Comparison of ENCODE assay signal across 26 mouse cellular contexts in the genomic region with DNA sequence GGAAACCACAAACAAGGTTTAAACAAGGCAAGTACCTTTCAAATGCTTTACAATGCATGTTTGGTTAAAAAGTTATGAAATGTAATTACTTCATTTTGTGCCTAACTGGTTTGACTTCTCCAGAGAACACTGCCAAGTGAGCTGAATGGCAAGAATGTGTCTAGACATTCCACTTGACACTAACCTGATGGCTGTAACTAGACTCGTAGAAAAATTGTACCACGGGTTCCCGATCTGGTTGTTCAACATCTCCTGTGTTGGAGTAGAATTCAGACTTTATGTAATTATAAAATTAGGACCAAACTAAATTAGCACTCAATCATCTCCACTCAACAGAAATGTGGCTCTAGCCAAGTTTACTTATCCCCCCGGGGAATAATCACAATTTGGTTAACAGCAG. TPM values are rescaled to one million over a fixed set of nuclear protein-coding genes. Genes with fewer than 3 reads are reported as not detected.
A peak's percentile ranks its signal among the peaks of the same experiment; 100 is the strongest.
DNase-seq lines count a peak whose midpoint lies in the region; ATAC-seq and TF ChIP-seq lines count a peak whose summit lies in the region.
"Had no signal": no experiment of that assay in that cellular context is flagged by ENCODE, and none has a peak within 500 bp of the region (broad histone marks: within the 10 kb centered on the region; RNA-seq: fewer than 3 reads in every experiment).

No protein-coding gene starts in this region.

- 59% methylated on average over 4 of the region's 4 CpGs for WGBS in lung, postnatal 0 days

- no peak overlapping the region for H3K9ac ChIP-seq in lung, postnatal 0 days (replicated peaks; ENCODE audit: low read depth)
- H3K9ac ChIP-seq: forebrain, postnatal 0 days; hindbrain, embryonic 12.5 days; limb, embryonic 12.5 days; liver, embryonic 12.5 days; midbrain, embryonic 15.5 days; neural tube, embryonic 12.5 days had no signal

- no peaks in the 10 kb centered on the region for H3K27me3 ChIP-seq in lung, postnatal 0 days (replicated peaks; ENCODE audit: insufficient read depth, low read length)
- H3K27me3 ChIP-seq: hindbrain, embryonic 12.5 days; limb, embryonic 12.5 days; midbrain, embryonic 15.5 days; neural tube, embryonic 12.5 days had no signal

- H3K4me3 ChIP-seq in gastrocnemius, adult 2 months = no peak overlapping the region
- no peak overlapping the region for H3K4me3 ChIP-seq in lung, postnatal 0 days (ENCODE audit: low read depth, low read length)
- H3K4me3 ChIP-seq: hindbrain, embryonic 12.5 days; layer of hippocampus, adult 2 months; limb, embryonic 12.5 days; liver, embryonic 12.5 days; midbrain, embryonic 15.5 days; neural tube, embryonic 12.5 days had no signal

- H3K4me2 ChIP-seq in lung, postnatal 0 days (replicated peaks; ENCODE audit: low read depth, low read length) = no peak overlapping the region
- H3K4me2 ChIP-seq: heart, embryonic 11.5 days; hindbrain, embryonic 12.5 days; limb, embryonic 12.5 days; liver, embryonic 12.5 days; midbrain, embryonic 15.5 days; neural tube, embryonic 12.5 days had no signal

- H3K36me3 ChIP-seq in lung, postnatal 0 days (ENCODE audit: insufficient read depth, low read length) = no peaks in the 10 kb centered on the region
- H3K36me3 ChIP-seq: liver, embryonic 12.5 days; midbrain, embryonic 15.5 days had no signal

- TF ChIP-seq EP300 in lung, postnatal 0 days (IDR thresholded peaks at IDR 0.05) = peak; percentile 61

- DNase-seq in gastrocnemius, adult 2 months = no peak
- no peak for DNase-seq in gastrocnemius, postnatal 4 days (ENCODE audit: low spot score in 2 of 2)
- DNase-seq in kidney, postnatal 14 days = peak; percentile 3
- no peak for DNase-seq in kidney, postnatal 4 days
- DNase-seq in MN1 (ENCODE audit: low spot score) = peak; percentile 68
- DNase-seq in lung, postnatal 0 days (ENCODE audit: low spot score) = peak; percentile 78
- DNase-seq in ovary, postnatal 10 days (ENCODE audit: low spot score) = no peak
- DNase-seq: adrenal gland, postnatal 36 days; cerebellum, adult 9-10 months; forebrain, postnatal 0 days; gastrocnemius, postnatal 25 days; thymus, adult 18-20 months; thymus, postnatal 4 days had no signal

- ATAC-seq in lung, postnatal 0 days = peak; percentile 66
- ATAC-seq: forebrain, postnatal 0 days; intestine, postnatal 0 days; liver, embryonic 12.5 days; midbrain, embryonic 15.5 days had no signal

- H3K9me3 ChIP-seq in lung, postnatal 0 days (ENCODE audit: low read length) = no peaks in the 10 kb centered on the region
- H3K9me3 ChIP-seq: hindbrain, embryonic 12.5 days; liver, embryonic 12.5 days; midbrain, embryonic 15.5 days; neural tube, embryonic 12.5 days had no signal

- intact Hi-C loops in gastrocnemius, adult 2 months (cut with DNase I) = no loop called here

- H3K4me1 ChIP-seq in lung, postnatal 0 days (ENCODE audit: insufficient read depth, low read depth, low read length) = no peaks in the 10 kb centered on the region
- H3K4me1 ChIP-seq: hindbrain, embryonic 12.5 days; limb, embryonic 12.5 days; liver, embryonic 12.5 days; midbrain, embryonic 15.5 days; neural tube, embryonic 12.5 days had no signal

- TF ChIP-seq CTCF in gastrocnemius, adult 2 months (IDR thresholded peaks at IDR 0.05) = no peak
- TF ChIP-seq CTCF in lung, postnatal 0 days (IDR thresholded peaks at IDR 0.05) = no peak

- H3K27ac ChIP-seq in gastrocnemius, adult 2 months = peak overlapping the region; percentile 70; the same call in 1 of the 2 replicates
- no peak overlapping the region for H3K27ac ChIP-seq in lung, postnatal 0 days (ENCODE audit: low read length)
- H3K27ac ChIP-seq: hindbrain, embryonic 12.5 days; kidney, postnatal 0 days; layer of hippocampus, adult 2 months; limb, embryonic 12.5 days; liver, embryonic 12.5 days; macrophage; midbrain, embryonic 15.5 days; neural tube, embryonic 12.5 days had no signal

RNA-seq across cellular contexts. Expression of gene Six4, which starts 14.7 kb away (rescaled TPM):
- total RNA-seq in gastrocnemius, adult 2 months (2021) = 10 to 100 TPM; 15.6 to 18.1 TPM
- 10 to 100 TPM; 10.9 to 11.3 TPM for total RNA-seq in gastrocnemius, postnatal 4 days (2021)
- polyA plus RNA-seq in lung, postnatal 0 days (2015; fragmentation: Nextera tagmentation; extraction: Ambion mirVana) = 0.88 and 1.2 TPM in 2 replicates
- total RNA-seq: common myeloid progenitor, adult 5-6 weeks had no signal
- polyA plus RNA-seq: macrophage had no signal

RNA-seq across cellular contexts. Expression of gene Mnat1, which starts 24.9 kb away (rescaled TPM):
- 10 to 100 TPM; 17.6 to 19.4 TPM for total RNA-seq in gastrocnemius, adult 2 months (2021)
- total RNA-seq in gastrocnemius, postnatal 4 days (2021) = 10 to 100 TPM; 35.7 to 36.0 TPM
- 23.0 and 25.8 TPM in 2 replicates for polyA plus RNA-seq in lung, postnatal 0 days (2015; fragmentation: Nextera tagmentation; extraction: Ambion mirVana)

RNA-seq across cellular contexts. Expression of gene Six1, which starts 44.9 kb away (rescaled TPM):
- total RNA-seq in gastrocnemius, adult 2 months (2021) = 10 to 100 TPM; 59.8 to 68.4 TPM
- 10 to 100 TPM; 51.0 to 60.8 TPM for total RNA-seq in gastrocnemius, postnatal 4 days (2021)
- polyA plus RNA-seq in lung, postnatal 0 days (2015; fragmentation: Nextera tagmentation; extraction: Ambion mirVana) = 0.70 and 0.92 TPM in 2 replicates
- total RNA-seq: layer of hippocampus, postnatal 25 days had no signal
- polyA plus RNA-seq: intestine, postnatal 0 days; macrophage; small intestine, adult 2 months had no signal

Comparison
In these comparisons a context has a peak if more than half of its experiments do, and no peak if none do; other contexts are left out.
1. DNase-seq: peak in kidney, postnatal 14 days (single experiment), MN1 (single experiment) and lung, postnatal 0 days (single experiment); none in gastrocnemius, adult 2 months (single experiment), gastrocnemius, postnatal 4 days (0 of 2), kidney, postnatal 4 days (0 of 2) and ovary, postnatal 10 days (single experiment).